Mouse (Mus musculus) stomach, embryonic 15.5 days (tissue): ENCODE results near the gene Slc12a8. TPM values are rescaled to one million over a fixed set of nuclear protein-coding genes. Genes with fewer than 3 reads are reported as not detected.
"Not testable (repeated sequence)": the region's sequence is repeated elsewhere in the genome, so short reads cannot be mapped to it uniquely, and the experiment has no call there.

ENCODE experiments used
- ATAC-seq: fragments of 200-750 bp; cut with Nextera tagmentation; 2 replicates; pipeline ENCODE4 v1.8.0; 2017; ENCODE audit warnings: low read depth, moderate number of reproducible peaks, moderate TSS enrichment; ENCODE audit not compliant: insufficient read depth, low FRiP score
- H3K27ac ChIP-seq: fragments of 300-500 bp; sonication (generic); 2 replicates; pipeline ENCODE4 v1.5.1; 2015; ENCODE audit warnings: mild to moderate bottlenecking, inconsistent platforms
- H3K27me3 ChIP-seq: fragments of 300-500 bp; sonication (generic); replicated peaks from 2 replicates; pipeline ENCODE4 v1.6.1; 2015; ENCODE audit warnings: inconsistent platforms
- H3K36me3 ChIP-seq: fragments of 300-500 bp; sonication (generic); 2 replicates; pipeline ENCODE4 v1.6.1; 2015; ENCODE audit warnings: inconsistent platforms
- H3K4me1 ChIP-seq: fragments of 300-500 bp; sonication (generic); 2 replicates; pipeline ENCODE4 v1.6.1; 2015; ENCODE audit warnings: inconsistent platforms
- H3K4me2 ChIP-seq: fragments of 300-500 bp; sonication (generic); 2 replicates; pipeline ENCODE4 v1.6.1; 2015; ENCODE audit warnings: mild to moderate bottlenecking, inconsistent platforms
- H3K4me3 ChIP-seq: fragments of 300-500 bp; sonication (generic); replicated peaks from 2 replicates; pipeline ENCODE4 v1.5.1; 2015; ENCODE audit warnings: inconsistent platforms
- H3K9ac ChIP-seq: fragments of 300-500 bp; sonication (generic); 2 replicates; pipeline ENCODE4 v1.6.1; 2015; ENCODE audit warnings: inconsistent platforms
- H3K9me3 ChIP-seq: fragments of 300-500 bp; sonication (generic); 2 replicates; pipeline ENCODE4 v1.6.1; 2016; ENCODE audit warnings: inconsistent platforms
- WGBS: fragments of 180-500 bp; shearing (Covaris S2); methylation state at CpG from one replicate; pipeline ENCODE4 v1.1.7; 2015; 5-methylcytosine and 5-hydroxymethylcytosine counted together
- polyA plus RNA-seq: library from polyadenylated mRNA; unstranded; fragments of >200 nt; fragmentation: Nextera tagmentation; extraction: Ambion mirVana; gene quantifications from 2 replicates; pipeline ENCODE4 v1.2.1, GENCODE M21; 2015

Gene Slc12a8
- 3.6 and 3.8 TPM in 2 replicates for polyA plus RNA-seq

GRCm38 (mm10) chr16:33516807-33517565, at the start of gene Slc12a8:
Gene Slc12a8, plus strand, starts transcription at chr16:33517328.
- H3K27ac ChIP-seq = no peak within 1 kb of the TSS
- 7% methylated on average over 24 of the region's 27 CpGs for WGBS
- ATAC-seq = peak; percentile 53
- peak within 1 kb of the TSS; percentile 37 for H3K4me3 ChIP-seq
- no peak within 1 kb of the TSS; the same call in 1 of the 2 replicates for H3K9ac ChIP-seq
- H3K36me3 ChIP-seq = no peaks in the 10 kb centered on the region
- no peaks in the 10 kb centered on the region for H3K9me3 ChIP-seq
- H3K4me2 ChIP-seq = peak within 1 kb of the TSS; percentile 80
- H3K27me3 ChIP-seq = no peaks in the 10 kb centered on the region
- peaks cover 24% of the 10 kb centered on the region for H3K4me1 ChIP-seq

- Histone ChIP-seq H3K9ac (no peak overlapping the region), H3K9me3 (no peaks in the 10 kb centered on the region), H3K4me2 (no peak overlapping the region), H3K4me1 (0 out of 2 replicates have a peak, but pooled peaks cover 2% of the 10 kb centered on the region), H3K36me3 (0 out of 2 replicates have a peak, but pooled peaks cover 3% of the 10 kb centered on the region), H3K27ac (no peak overlapping the region), H3K27me3 (no peaks in the 10 kb centered on the region), H3K4me3 (no peak overlapping the region)
- 73% methylated on average over 6 of the region's 6 CpGs for WGBS
- no peak for ATAC-seq
These were observed 49.7 kb upstream of the Slc12a8 start for GRCm38 (mm10) chr16:33467451-33467850.

- Histone ChIP-seq H3K9me3 (no peaks in the 10 kb centered on the region), H3K27ac (no peak overlapping the region), H3K4me1 (0 out of 2 replicates have a peak, but pooled peaks cover 2% of the 10 kb centered on the region), H3K36me3 (0 out of 2 replicates have a peak, but pooled peaks cover 3% of the 10 kb centered on the region), H3K4me3 (no peak overlapping the region), H3K4me2 (no peak overlapping the region), H3K27me3 (no peaks in the 10 kb centered on the region), H3K9ac (no peak overlapping the region)
- ATAC-seq = no peak
These were observed 47.2 kb upstream of the Slc12a8 start for GRCm38 (mm10) chr16:33469973-33470372.

- H3K4me1 ChIP-seq = 0 out of 2 replicates have a peak, but pooled peaks cover 2% of the 10 kb centered on the region
- H3K9ac ChIP-seq = no peak overlapping the region
- H3K4me2 ChIP-seq = no peak overlapping the region
- no peak overlapping the region for H3K27ac ChIP-seq
- WGBS = 91% methylated on average over 6 of the region's 6 CpGs
- H3K27me3 ChIP-seq = no peaks in the 10 kb centered on the region
- H3K36me3 ChIP-seq = peaks cover 6% of the 10 kb centered on the region; the same call in 1 of the 2 replicates
- H3K4me3 ChIP-seq = no peak overlapping the region
- no peaks in the 10 kb centered on the region for H3K9me3 ChIP-seq
- no peak for ATAC-seq
These were observed 42.7 kb upstream of the Slc12a8 start for GRCm38 (mm10) chr16:33474381-33474780.

- Histone ChIP-seq H3K36me3 (peaks cover 4% of the 10 kb centered on the region; the same call in 1 of the 2 replicates), H3K4me3 (no peak overlapping the region), H3K9me3 (no peaks in the 10 kb centered on the region), H3K4me2 (no peak overlapping the region), H3K9ac (no peak overlapping the region), H3K27ac (no peak overlapping the region), H3K4me1 (no peaks in the 10 kb centered on the region), H3K27me3 (no peaks in the 10 kb centered on the region)
- no peak for ATAC-seq
These were observed 37.2 kb upstream of the Slc12a8 start for GRCm38 (mm10) chr16:33479926-33480325.

GRCm38 (mm10) chr16:33481148-33481547, 36.0 kb upstream of the Slc12a8 start:
- no peaks in the 10 kb centered on the region for H3K27me3 ChIP-seq
- H3K36me3 ChIP-seq = no peaks in the 10 kb centered on the region; the same call in 1 of the 2 replicates
- H3K4me2 ChIP-seq = no peak overlapping the region
- H3K9me3 ChIP-seq = no peaks in the 10 kb centered on the region
- WGBS = 92% methylated on average over 2 of the region's 2 CpGs
- no peaks in the 10 kb centered on the region for H3K4me1 ChIP-seq
- H3K27ac ChIP-seq = no peak overlapping the region
- H3K4me3 ChIP-seq = no peak overlapping the region
- ATAC-seq = no peak
- no peak overlapping the region for H3K9ac ChIP-seq

GRCm38 (mm10) chr16:33482309-33482708, 34.8 kb upstream of the Slc12a8 start:
- Histone ChIP-seq H3K36me3 (no peaks in the 10 kb centered on the region), H3K4me3 (no peak overlapping the region), H3K9ac (no peak overlapping the region), H3K27ac (no peak overlapping the region), H3K4me1 (no peaks in the 10 kb centered on the region), H3K4me2 (no peak overlapping the region), H3K27me3 (no peaks in the 10 kb centered on the region), H3K9me3 (no peaks in the 10 kb centered on the region)
- ATAC-seq = no peak
- 87% methylated on average over 3 of the region's 3 CpGs for WGBS

GRCm38 (mm10) chr16:33487709-33488108, 29.4 kb upstream of the Slc12a8 start:
- WGBS = 68% methylated on average over 4 of the region's 4 CpGs
- Histone ChIP-seq H3K4me1 (no peaks in the 10 kb centered on the region), H3K27ac (no peak overlapping the region), H3K36me3 (peaks cover 5% of the 10 kb centered on the region), H3K9me3 (no peaks in the 10 kb centered on the region), H3K9ac (no peak overlapping the region), H3K4me3 (no peak overlapping the region), H3K4me2 (no peak overlapping the region), H3K27me3 (no peaks in the 10 kb centered on the region)
- ATAC-seq = no peak

- no peak overlapping the region for H3K27ac ChIP-seq
- no peak overlapping the region for H3K4me3 ChIP-seq
- peaks cover 16% of the 10 kb centered on the region for H3K36me3 ChIP-seq
- H3K27me3 ChIP-seq = no peaks in the 10 kb centered on the region
- no peak overlapping the region for H3K9ac ChIP-seq
- H3K4me1 ChIP-seq = no peaks in the 10 kb centered on the region
- no peaks in the 10 kb centered on the region for H3K9me3 ChIP-seq
- WGBS = 93% methylated on average over 4 of the region's 4 CpGs
- H3K4me2 ChIP-seq = no peak overlapping the region
- ATAC-seq = no peak
These were observed 22.8 kb upstream of the Slc12a8 start for GRCm38 (mm10) chr16:33494374-33494773.

- WGBS = 89% methylated on average over 4 of the region's 4 CpGs
- Histone ChIP-seq H3K4me1 (no peaks in the 10 kb centered on the region), H3K9me3 (no peaks in the 10 kb centered on the region), H3K4me2 (no peak overlapping the region), H3K27me3 (no peaks in the 10 kb centered on the region), H3K9ac (no peak overlapping the region), H3K4me3 (no peak overlapping the region), H3K36me3 (no peaks in the 10 kb centered on the region), H3K27ac (no peak overlapping the region)
- ATAC-seq = no peak
These were observed 9.0 kb upstream of the Slc12a8 start for GRCm38 (mm10) chr16:33508082-33508481.

- not testable (repeated sequence) for H3K4me1 ChIP-seq, H3K27me3 ChIP-seq, H3K4me3 ChIP-seq, H3K36me3 ChIP-seq, H3K27ac ChIP-seq, ATAC-seq, H3K9me3 ChIP-seq, H3K9ac ChIP-seq, H3K4me2 ChIP-seq
- 89% methylated on average over 2 of the region's 2 CpGs for WGBS
These were observed 7.9 kb upstream of the Slc12a8 start for GRCm38 (mm10) chr16:33509231-33509630.

- not testable (repeated sequence) for ATAC-seq, H3K9ac ChIP-seq, H3K36me3 ChIP-seq, H3K4me1 ChIP-seq, H3K4me3 ChIP-seq, H3K9me3 ChIP-seq, H3K27ac ChIP-seq, H3K27me3 ChIP-seq, H3K4me2 ChIP-seq
- 90% methylated on average over 4 of the region's 4 CpGs for WGBS
These were observed 6.3 kb upstream of the Slc12a8 start for GRCm38 (mm10) chr16:33510856-33511255.
